Comparison of ENCODE assay signal across 7 mouse cellular contexts in genomic region chr8:118287496-118287895, GRCm38 (mm10). TPM values are rescaled to one million over a fixed set of nuclear protein-coding genes. Genes with fewer than 3 reads are reported as not detected.
A peak's percentile ranks its signal among the peaks of the same experiment; 100 is the strongest.
DNase-seq lines count a peak whose midpoint lies in the region; ATAC-seq and TF ChIP-seq lines count a peak whose summit lies in the region.

No protein-coding gene starts in this region.

- H3K36me3 ChIP-seq in liver, embryonic 14.5 days (replicated peaks; ENCODE audit: control insufficient read depth, insufficient read depth, low read depth), result no peaks in the 10 kb centered on the region
- H3K36me3 ChIP-seq in heart, embryonic 10.5 days, result no peaks in the 10 kb centered on the region
- no peaks in the 10 kb centered on the region for H3K36me3 ChIP-seq in myocyte (ENCODE audit: control insufficient read depth, insufficient read depth)

- ATAC-seq in liver, embryonic 14.5 days (ENCODE audit: insufficient read depth), result no peak

- H3K27me3 ChIP-seq in liver, embryonic 14.5 days (ENCODE audit: control insufficient read depth, insufficient read depth, low read length), result peaks cover 20% of the 10 kb centered on the region
- H3K27me3 ChIP-seq in heart, embryonic 10.5 days (ENCODE audit: insufficient read depth, poor library complexity, severe bottlenecking), result peaks cover 31% of the 10 kb centered on the region
- no peaks in the 10 kb centered on the region for H3K27me3 ChIP-seq in myocyte (ENCODE audit: control insufficient read depth, insufficient read depth, insufficient read length)

- no peak overlapping the region for H3K4me2 ChIP-seq in liver, embryonic 14.5 days (ENCODE audit: low read depth)
- H3K4me2 ChIP-seq in myocyte (ENCODE audit: low read depth), result peak overlapping the region; percentile 97

- no peak overlapping the region for H3ac ChIP-seq in myocyte (ENCODE audit: control insufficient read depth, insufficient read length)

- TF ChIP-seq EP300 in liver, embryonic 14.5 days (IDR thresholded peaks at IDR 0.05; ENCODE audit: low read depth), result no peak

- peaks cover 15% of the 10 kb centered on the region for H3K79me2 ChIP-seq in myocyte (ENCODE audit: control insufficient read depth, insufficient read depth)

- no peak for TF ChIP-seq POLR2A in myocyte (IDR thresholded peaks at IDR 0.05; ENCODE audit: insufficient read length, low read depth)

- no peaks in the 10 kb centered on the region for H3K9me3 ChIP-seq in liver, embryonic 14.5 days (ENCODE audit: control insufficient read depth, low read length)
- no peaks in the 10 kb centered on the region for H3K9me3 ChIP-seq in heart, embryonic 10.5 days

- no peaks in the 10 kb centered on the region for H3K4me1 ChIP-seq in liver, embryonic 14.5 days (replicated peaks; ENCODE audit: control insufficient read depth in 2 of 2, insufficient read depth in 2 of 2, low read length in 1 of 2)
- H3K4me1 ChIP-seq in heart, embryonic 10.5 days, result peaks cover 67% of the 10 kb centered on the region

- WGBS in liver, embryonic 14.5 days (ENCODE audit: insufficient replicate concordance), result 39% methylated on average over 9 of the region's 9 CpGs
- 43% methylated on average over 9 of the region's 9 CpGs for WGBS in heart, embryonic 10.5 days

- 0 out of 2 replicates have a peak, but pooled peaks have one; percentile 7 for TF ChIP-seq CTCF in liver, embryonic 14.5 days (IDR thresholded peaks at IDR 0.05; ENCODE audit: low read depth)

- H3K27ac ChIP-seq in liver, embryonic 14.5 days, result no peak overlapping the region
- peak overlapping the region; percentile 83; the same call in 1 of the 2 replicates for H3K27ac ChIP-seq in heart, embryonic 10.5 days

- no peak overlapping the region for H3K4me3 ChIP-seq in liver, embryonic 14.5 days (ENCODE audit: insufficient read depth in 1 of 2, low read depth in 2 of 2, low read length in 2 of 2)
- no peak overlapping the region for H3K4me3 ChIP-seq in heart, embryonic 10.5 days
- H3K4me3 ChIP-seq in myocyte, result peak overlapping the region; percentile 78

- H3K9ac ChIP-seq in liver, embryonic 14.5 days (replicated peaks), result no peak overlapping the region

- no peak for DNase-seq in liver, embryonic 14.5 days (ENCODE audit: low read depth in 3 of 3, low spot score in 3 of 3)
- no peak for DNase-seq in liver
- DNase-seq in cerebellum, adult 9-11 months, result peak; percentile 12
- no peak for DNase-seq in heart, embryonic 10.5 days (ENCODE audit: low spot score)
- no peak for DNase-seq in spleen, postnatal 4 days (ENCODE audit: low spot score in 2 of 2)
- no peak for DNase-seq in gastrocnemius, postnatal 10 days

TF ChIP-seq in myocyte, 11 proteins besides CTCF, POLR2A, EP300 and RAD21:
- no peak for TF ChIP-seq USF1 (IDR thresholded peaks at IDR 0.05; ENCODE audit: low read depth)

RNA-seq across cellular contexts. Expression of gene Cdh13, which starts 4.0 kb away (rescaled TPM):
- polyA plus RNA-seq in liver, embryonic 14.5 days (2012; rRNA removed), result 0.15 and 0.18 TPM in 2 replicates
- 0.24 and 0.43 TPM in 2 replicates for polyA plus RNA-seq in liver, embryonic 14.5 days (2014; fragmentation: Nextera tagmentation; extraction: Ambion mirVana)
- polyA plus RNA-seq in heart, embryonic 10.5 days (2016; fragmentation: Nextera tagmentation; extraction: Ambion mirVana), result 14.4 and 28.6 TPM in 2 replicates
- polyA plus RNA-seq in myocyte (2012; fragmentation: generic; extraction: Trizol), result 56.6 TPM
- total RNA-seq in gastrocnemius, postnatal 10 days (2021), result 100 to 1,000 TPM; 165 to 166 TPM

Comparison
In these comparisons a context has a peak if more than half of its experiments do, and no peak if none do; other contexts are left out.
1. RNA of gene Cdh13, which starts 4.0 kb away (polyA plus RNA-seq): 56.6 TPM in myocyte (single experiment) and 14.4 to 28.6 TPM in heart, embryonic 10.5 days; 0.15 to 0.43 TPM in liver, embryonic 14.5 days; every median in the first group is over 10 times any median in the second.